Mouse (Mus musculus) heart, adult 2 months (tissue): ENCODE measurements around the gene Ms4a14.

Experiments
- CTCF ChIP-seq: fragments of 200-600 bp; IDR thresholded peaks from 2 replicates; pipeline ENCODE4 v1.8.1; 2022; ENCODE audit warnings: antibody characterized with exemption, mild to moderate bottlenecking, moderate library complexity
- POLR2A ChIP-seq: fragments of 200-500 bp; IDR thresholded peaks from 2 replicates; pipeline ENCODE4 v1.6.1; 2011; ENCODE audit warnings: mild to moderate bottlenecking, low read depth, low read length, control low read depth; ENCODE audit not compliant: insufficient read depth

DNA sequence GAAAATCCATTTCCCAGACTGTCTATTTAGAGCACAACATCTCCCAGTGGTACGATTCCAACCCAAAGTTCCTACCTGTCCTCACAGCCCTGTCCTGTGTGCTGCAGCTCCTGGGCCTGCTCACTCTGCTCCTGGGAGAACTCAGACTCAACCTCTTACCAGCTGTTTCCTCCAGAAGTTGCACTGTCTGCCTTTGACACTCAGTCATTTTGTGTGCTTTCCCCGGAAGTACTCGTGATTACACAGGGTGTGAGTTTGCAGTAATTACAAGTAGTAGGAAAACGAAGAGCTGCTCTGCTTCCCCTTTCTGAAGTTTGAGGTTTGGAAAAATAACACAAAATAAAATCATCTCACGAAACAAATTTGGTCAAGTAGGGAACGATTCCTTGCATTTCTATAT, 21.7 kb upstream of the Ms4a14 start, which contains the start of gene Ms4a7:
- TF ChIP-seq POLR2A (no peak), CTCF (no peak)
